Mouse (Mus musculus) CD4-positive, CD25-positive, alpha-beta regulatory T cell, adult 2 months (primary cell): ENCODE results near the gene Rpp14.
"Not testable (repeated sequence)": the region's sequence is repeated elsewhere in the genome, so short reads cannot be mapped to it uniquely, and the experiment has no call there.

Source experiments
- DNase-seq: peaks from one replicate; pipeline ENCODE4 v3.0.0-alpha.2; 2012; ENCODE audit warnings: low read depth, low spot score

Rpp14 gene

GRCm38 (mm10) chr14:8114306-8114705 lies 34.1 kb downstream of the Rpp14 start:
- no peak for DNase-seq

DNA sequence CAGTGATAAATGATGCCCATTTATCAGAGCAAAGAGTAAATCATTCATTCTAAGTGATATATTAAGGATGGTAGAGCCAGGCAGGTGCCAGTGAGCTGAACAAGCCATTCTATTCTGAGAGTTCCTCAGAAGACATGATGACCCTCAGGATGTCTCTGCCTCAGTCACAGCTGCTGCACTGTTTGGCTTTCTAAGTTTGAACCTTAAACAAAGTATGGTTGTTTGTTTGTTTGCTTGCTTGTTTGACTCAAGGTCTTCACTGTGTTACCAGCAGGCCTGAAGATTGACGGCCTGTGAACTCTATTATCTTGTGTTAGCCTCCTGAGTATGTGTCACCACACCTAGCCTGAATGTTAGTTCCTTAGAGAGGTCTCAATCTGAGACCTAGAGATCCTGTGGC lies 34.6 kb downstream of the Rpp14 start:
- no peak for DNase-seq

DNA sequence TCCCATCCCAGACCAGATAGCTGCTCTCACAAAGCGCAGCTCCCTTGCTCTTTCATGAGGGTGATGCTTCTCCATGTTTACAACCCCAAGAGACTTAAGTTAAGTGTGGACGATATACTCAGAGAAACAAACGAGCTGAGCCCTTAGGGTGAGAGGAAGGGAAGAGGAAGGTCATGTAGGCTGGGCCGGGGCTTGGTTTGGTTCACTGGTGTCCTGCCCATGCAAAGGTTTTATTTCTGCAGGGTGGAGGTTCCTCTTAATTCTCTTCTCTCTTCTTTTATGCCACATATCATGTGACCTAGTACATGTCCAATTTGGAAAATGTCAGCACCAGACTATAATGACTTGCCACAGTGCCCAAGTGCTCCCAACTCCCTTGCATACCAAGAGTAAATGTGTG lies 35.6 kb downstream of the Rpp14 start:
- no peak for DNase-seq

- DNase-seq = no peak
Observed at GRCm38 (mm10) chr14:8117371-8117770, 37.2 kb downstream of the Rpp14 start.

- no peak for DNase-seq
Observed at GRCm38 (mm10) chr14:8119454-8119853, 39.3 kb downstream of the Rpp14 start.

- no peak for DNase-seq
Observed at GRCm38 (mm10) chr14:8119904-8120303, 39.7 kb downstream of the Rpp14 start.

DNA sequence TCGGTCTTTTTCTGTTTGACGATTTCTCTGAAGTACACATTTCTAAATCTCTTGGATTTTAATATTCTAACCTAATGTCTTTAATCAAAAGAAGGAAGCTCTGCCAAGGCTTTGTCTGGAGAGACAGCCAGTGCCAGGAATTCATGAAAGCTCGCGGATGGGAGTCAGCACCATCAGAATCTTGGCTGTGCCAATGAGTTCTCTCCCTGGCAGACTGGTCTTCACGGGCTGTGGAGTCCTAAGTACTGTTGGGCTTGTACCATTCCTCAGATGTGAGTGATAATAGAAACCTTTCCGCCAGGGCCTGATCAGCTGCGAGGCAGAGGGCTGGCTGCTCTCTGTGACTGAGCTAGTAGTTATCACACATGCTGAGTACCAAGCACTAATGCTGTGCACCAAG lies 43.0 kb downstream of the Rpp14 start:
- DNase-seq = no peak

GRCm38 (mm10) chr14:8123611-8124010 lies 43.4 kb downstream of the Rpp14 start:
- DNase-seq = not testable (repeated sequence)

- DNase-seq = no peak
Observed at GRCm38 (mm10) chr14:8124046-8124881, 44.1 kb downstream of the Rpp14 start.

GRCm38 (mm10) chr14:8127971-8128370 lies 47.8 kb downstream of the Rpp14 start:
- DNase-seq = no peak

GRCm38 (mm10) chr14:8132789-8133188 lies 52.6 kb downstream of the Rpp14 start:
- no peak for DNase-seq

- DNase-seq = no peak
Observed at GRCm38 (mm10) chr14:8134234-8134633, 54.1 kb downstream of the Rpp14 start.

DNA sequence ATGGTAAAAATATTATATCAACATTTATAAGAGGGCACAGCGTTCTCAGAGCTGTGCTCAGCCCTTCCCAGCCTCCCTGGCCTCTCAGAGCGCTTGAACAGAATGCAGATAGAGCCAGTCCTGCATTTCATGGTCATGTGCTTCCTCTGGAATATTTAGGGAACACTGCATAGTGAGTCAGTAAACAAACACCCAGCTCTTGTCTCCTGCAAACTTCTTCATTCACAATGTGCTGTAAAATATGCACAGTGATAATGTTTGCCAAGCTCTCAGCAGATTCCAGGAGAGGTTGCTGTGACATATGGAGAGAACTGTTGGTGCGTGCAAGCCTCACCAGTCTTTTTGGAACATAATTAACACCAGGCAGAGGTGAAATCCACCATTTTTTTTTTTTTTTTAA lies 55.0 kb downstream of the Rpp14 start:
- no peak for DNase-seq

DNA sequence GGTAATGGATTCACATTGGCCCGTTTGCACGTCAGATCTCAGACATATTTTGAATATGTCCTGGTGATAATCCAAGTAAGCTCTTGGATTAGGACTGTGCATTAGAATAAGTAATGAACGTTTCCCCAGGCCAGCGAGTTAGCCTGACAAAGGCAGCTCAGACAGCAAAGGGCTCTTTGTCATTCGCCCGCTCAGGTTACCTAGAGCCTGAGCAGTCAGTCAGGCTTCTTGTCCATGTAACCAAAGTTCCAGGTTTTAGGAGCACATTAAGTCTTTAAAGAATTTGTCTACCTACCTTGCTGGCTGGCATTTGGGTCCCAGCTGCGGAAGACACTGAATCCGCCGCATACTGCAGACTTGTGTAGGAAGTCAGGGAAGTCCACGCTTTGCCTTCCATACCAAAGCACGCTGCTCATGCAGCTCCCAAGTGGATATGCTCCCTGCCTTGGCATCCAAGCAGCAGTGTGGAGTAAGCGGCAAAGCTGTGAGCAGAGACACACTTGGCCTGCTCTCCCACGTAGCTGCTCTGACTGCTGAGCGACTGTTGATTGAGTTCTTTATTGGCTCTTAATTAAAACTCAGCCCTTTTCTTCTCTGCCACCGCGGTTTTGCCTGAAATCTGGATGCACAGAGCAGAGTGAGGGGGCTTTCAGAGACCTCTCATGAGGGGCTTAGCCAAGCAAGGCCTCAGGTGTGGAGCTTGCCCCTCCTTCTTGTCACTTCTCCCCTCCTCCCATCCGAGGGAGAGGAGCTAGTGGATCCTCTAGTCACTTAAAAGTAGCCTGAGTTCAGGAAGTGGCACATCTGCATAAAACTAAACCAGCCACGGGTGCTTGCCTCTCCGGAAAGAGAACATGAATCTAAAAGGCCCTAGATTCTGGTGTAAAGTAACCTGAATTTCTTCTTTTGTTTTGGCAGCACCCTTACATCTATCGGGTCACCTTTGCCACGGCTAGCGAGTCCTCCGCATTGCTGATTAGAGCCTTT lies 59.9 kb downstream of the Rpp14 start:
- no peak for DNase-seq

DNA sequence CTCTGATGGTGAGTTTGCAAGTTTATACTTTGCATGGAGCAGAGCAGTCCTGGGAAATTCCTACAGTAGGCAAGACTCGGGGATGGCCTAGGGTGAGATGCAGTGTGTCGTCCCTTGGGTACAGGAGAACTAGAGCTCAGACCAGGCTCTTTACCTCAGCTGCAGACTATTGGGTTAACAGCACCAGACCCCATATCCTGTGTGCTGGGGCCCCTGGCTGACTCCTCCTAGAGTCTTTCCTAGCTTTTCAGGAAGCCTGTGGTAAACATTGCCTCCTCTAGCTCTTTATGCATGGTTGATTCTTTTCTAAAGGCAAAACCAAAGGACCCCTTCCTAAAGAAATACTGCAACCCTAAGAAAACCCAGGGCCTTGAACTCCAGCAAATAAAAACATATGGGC lies 61.0 kb downstream of the Rpp14 start:
- DNase-seq = no peak
